Mouse (Mus musculus) macrophage (primary cell): Measurements from ENCODE around the gene Cks1brt. TPM values are rescaled to one million over a fixed set of nuclear protein-coding genes. Genes with fewer than 3 reads are reported as not detected.

Experiments
- H3K27ac ChIP-seq: fragments of 350-480 bp; formaldehyde crosslinking; 2 replicates; pipeline ENCODE4 v1.9.0; 2021
- H3K36me3 ChIP-seq: fragments of 350-480 bp; formaldehyde crosslinking; 2 replicates; pipeline ENCODE4 v1.9.0; 2021; ENCODE audit errors: inconsistent target
- H3K4me3 ChIP-seq: fragments of 350-480 bp; formaldehyde crosslinking; 2 replicates; pipeline ENCODE4 v1.9.0; 2021; ENCODE audit errors: inconsistent target
- H3K79me2 ChIP-seq: fragments of 350-480 bp; formaldehyde crosslinking; 2 replicates; pipeline ENCODE4 v1.9.0; 2021; ENCODE audit errors: inconsistent target
- WGBS: methylation state at CpG from one replicate; pipeline ENCODE4 v1.1.7; 2026; ENCODE audit warnings: inconsistent platforms; ENCODE audit not compliant: missing documents; 5-methylcytosine and 5-hydroxymethylcytosine counted together
- polyA plus RNA-seq: library from polyadenylated mRNA; stranded (reverse); fragments of 250-400 nt; gene quantifications from 3 replicates; pipeline ENCODE4 v1.2.4, GENCODE M21; 2018; ENCODE audit warnings: inconsistent platforms

The Cks1brt gene
- polyA plus RNA-seq, 1 experiment from 2014 or later = not detected

DNA sequence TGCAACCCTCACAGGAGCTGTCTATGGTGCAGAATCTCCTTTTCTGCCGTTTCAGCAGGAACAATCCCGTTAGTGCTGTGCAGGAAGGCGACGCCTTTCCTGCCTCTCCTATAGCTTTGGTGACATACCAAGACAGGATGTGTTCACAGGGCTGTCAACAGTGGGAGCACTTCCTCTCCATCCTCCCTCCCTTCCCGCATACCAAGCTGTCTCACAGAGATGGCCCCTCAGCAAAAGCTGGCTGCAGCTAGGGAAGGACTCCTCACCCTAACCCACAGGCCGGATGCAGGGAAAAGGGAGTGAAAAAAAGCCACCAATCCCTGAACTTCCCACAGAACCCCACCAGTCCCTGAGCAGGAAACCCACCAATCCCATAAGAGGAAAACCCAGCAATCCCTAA is 69.3 kb downstream of the Cks1brt start:
- H3K79me2 ChIP-seq = no peaks in the 10 kb centered on the region
- no peaks in the 10 kb centered on the region for H3K36me3 ChIP-seq
- WGBS = 17% methylated on average over 6 of the region's 6 CpGs
- H3K4me3 ChIP-seq = no peak overlapping the region
- H3K27ac ChIP-seq = no peak overlapping the region

Other genes with a start within 250 kb of the Cks1brt start
- 0.09 TPM in 1 of 3 replicates, not detected in the others for gene Klf1, start 250.0 kb upstream of the Cks1brt start, polyA plus RNA-seq
- 160 to 211 TPM (median 178 TPM) in 3 replicates for gene Dnase2a, start 243.4 kb upstream of the Cks1brt start, polyA plus RNA-seq
- gene Mast1, start 214.6 kb upstream of the Cks1brt start, polyA plus RNA-seq = 0.04 to 0.06 TPM in 2 of 3 replicates, not detected in the other
- gene Rtbdn, start 204.9 kb upstream of the Cks1brt start, polyA plus RNA-seq = not detected in 3 replicates
- not detected in 3 replicates for gene Gm49661, start 182.5 kb upstream of the Cks1brt start, polyA plus RNA-seq
- gene Prdx2, start 182.3 kb upstream of the Cks1brt start, polyA plus RNA-seq = 77.7 to 148 TPM (median 146 TPM) in 3 replicates
- 15.9 to 39.3 TPM (median 26.2 TPM) in 3 replicates for gene Rnaseh2a, start 182.2 kb upstream of the Cks1brt start, polyA plus RNA-seq
- 26.1 to 86.4 TPM (median 61.3 TPM) in 3 replicates for gene Junb, start 173.2 kb upstream of the Cks1brt start, polyA plus RNA-seq
- 4.9 to 10.9 TPM (median 6.1 TPM) in 3 replicates for gene Hook2, start 161.3 kb upstream of the Cks1brt start, polyA plus RNA-seq
- gene Best2, start 137.4 kb upstream of the Cks1brt start, polyA plus RNA-seq = not detected in 3 replicates
- gene Asna1, start 126.6 kb upstream of the Cks1brt start, polyA plus RNA-seq = 120 to 138 TPM (median 122 TPM) in 3 replicates
- 143 to 170 TPM (median 168 TPM) in 3 replicates for gene Trir, start 125.1 kb upstream of the Cks1brt start, polyA plus RNA-seq
- 14.1 to 30.6 TPM (median 26.6 TPM) in 3 replicates for gene Tnpo2, start 115.0 kb upstream of the Cks1brt start, polyA plus RNA-seq
- 4.8 to 12.5 TPM (median 8.4 TPM) in 3 replicates for gene Fbxw9, start 91.9 kb upstream of the Cks1brt start, polyA plus RNA-seq
- gene Gm5741, start 83.9 kb upstream of the Cks1brt start, polyA plus RNA-seq = not detected in 3 replicates
- gene Dhps, start 80.2 kb upstream of the Cks1brt start, polyA plus RNA-seq = 28.6 to 47.4 TPM (median 37.1 TPM) in 3 replicates
- gene Wdr83os, start 71.2 kb upstream of the Cks1brt start, polyA plus RNA-seq = 66.3 to 79.6 TPM (median 68.7 TPM) in 3 replicates
- 13.5 to 19.5 TPM (median 15.7 TPM) in 3 replicates for gene Wdr83, start 70.6 kb upstream of the Cks1brt start, polyA plus RNA-seq
- 375 to 585 TPM (median 491 TPM) in 3 replicates for gene Man2b1, start 68.7 kb upstream of the Cks1brt start, polyA plus RNA-seq
- gene Zfp791, start 28.8 kb upstream of the Cks1brt start, polyA plus RNA-seq = 1.2 to 2.6 TPM (median 1.4 TPM) in 3 replicates
- gene Olfr371, start 74.1 kb downstream of the Cks1brt start, polyA plus RNA-seq = not detected in 3 replicates
- gene Orc6, start 147.7 kb downstream of the Cks1brt start, polyA plus RNA-seq = 10.2 to 36.3 TPM (median 12.3 TPM) in 3 replicates
- 167 to 195 TPM (median 180 TPM) in 3 replicates for gene Vps35, start 147.9 kb downstream of the Cks1brt start, polyA plus RNA-seq
- 0.06 TPM in 1 of 3 replicates, not detected in the others for gene Mylk3, start 234.4 kb downstream of the Cks1brt start, polyA plus RNA-seq